In genomic region chr13:73383585-73383984, GRCm38 (mm10) we compare ENCODE assay signal across 8 mouse cellular contexts. TPM values are rescaled to one million over a fixed set of nuclear protein-coding genes. Genes with fewer than 3 reads are reported as not detected.
A peak's percentile ranks its signal among the peaks of the same experiment; 100 is the strongest.
DNase-seq lines count a peak whose midpoint lies in the region; ATAC-seq and TF ChIP-seq lines count a peak whose summit lies in the region.

No protein-coding gene starts in this region.

- H3K9me3 ChIP-seq in embryonic facial prominence, embryonic 11.5 days (replicated peaks; ENCODE audit: control insufficient read depth, low read length) = no peaks in the 10 kb centered on the region
- H3K9me3 ChIP-seq in embryonic facial prominence, embryonic 10.5 days = no peaks in the 10 kb centered on the region
- H3K9me3 ChIP-seq in liver, embryonic 11.5 days (ENCODE audit: control insufficient read depth, low read length) = no peaks in the 10 kb centered on the region
- H3K9me3 ChIP-seq in intestine, embryonic 16.5 days (ENCODE audit: control insufficient read depth, low read length) = no peaks in the 10 kb centered on the region

- H3K4me3 ChIP-seq in embryonic facial prominence, embryonic 11.5 days (ENCODE audit: low read depth, low read length) = no peak overlapping the region
- H3K4me3 ChIP-seq in embryonic facial prominence, embryonic 10.5 days = no peak overlapping the region
- H3K4me3 ChIP-seq in liver, adult 2 months (ENCODE audit: insufficient read depth, low read depth, low read length) = no peak overlapping the region
- no peak overlapping the region for H3K4me3 ChIP-seq in liver, embryonic 11.5 days (ENCODE audit: low read depth, low read length)
- H3K4me3 ChIP-seq in intestine, embryonic 16.5 days (ENCODE audit: low read length) = no peak overlapping the region

- H3K27me3 ChIP-seq in embryonic facial prominence, embryonic 11.5 days (ENCODE audit: control insufficient read depth, insufficient read depth, low read length) = no peaks in the 10 kb centered on the region
- no peaks in the 10 kb centered on the region for H3K27me3 ChIP-seq in embryonic facial prominence, embryonic 10.5 days (replicated peaks; ENCODE audit: low read depth, poor library complexity, severe bottlenecking)
- H3K27me3 ChIP-seq in liver, adult 2 months (ENCODE audit: control insufficient read depth, insufficient read depth, low read length) = no peaks in the 10 kb centered on the region
- no peaks in the 10 kb centered on the region for H3K27me3 ChIP-seq in liver, embryonic 11.5 days (replicated peaks; ENCODE audit: control insufficient read depth, insufficient read depth, low read length)
- no peaks in the 10 kb centered on the region for H3K27me3 ChIP-seq in intestine, embryonic 16.5 days (replicated peaks; ENCODE audit: control insufficient read depth, insufficient read depth, low read length)

- WGBS in embryonic facial prominence, embryonic 11.5 days = 67% methylated on average over 3 of the region's 3 CpGs
- 69% methylated on average over 3 of the region's 3 CpGs for WGBS in embryonic facial prominence, embryonic 10.5 days
- 63% methylated on average over 3 of the region's 3 CpGs for WGBS in liver, adult 2 months
- WGBS in liver, embryonic 11.5 days = 49% methylated on average over 3 of the region's 3 CpGs
- 66% methylated on average over 3 of the region's 3 CpGs for WGBS in intestine, embryonic 16.5 days

- no peak overlapping the region for H3K4me2 ChIP-seq in embryonic facial prominence, embryonic 11.5 days (ENCODE audit: low read depth, low read length)
- no peak overlapping the region for H3K4me2 ChIP-seq in liver, embryonic 11.5 days
- no peak overlapping the region for H3K4me2 ChIP-seq in intestine, embryonic 16.5 days (ENCODE audit: low read depth, low read length)

- no peaks in the 10 kb centered on the region for H3K79me2 ChIP-seq in liver, adult 2 months (ENCODE audit: control insufficient read depth, insufficient read depth, low read length)

- no peak for TF ChIP-seq POLR2A in liver, adult 2 months (IDR thresholded peaks at IDR 0.05; ENCODE audit: extremely low read depth, insufficient read depth, low read length)

- 0 out of 2 replicates have a peak, but pooled peaks have one; percentile 18 for TF ChIP-seq CTCF in liver, adult 2 months (IDR thresholded peaks at IDR 0.05; ENCODE audit: low read depth, low read length)

- H3K36me3 ChIP-seq in embryonic facial prominence, embryonic 11.5 days (replicated peaks; ENCODE audit: control insufficient read depth, insufficient read depth, low read depth, low read length) = no peaks in the 10 kb centered on the region
- H3K36me3 ChIP-seq in embryonic facial prominence, embryonic 10.5 days (replicated peaks) = no peaks in the 10 kb centered on the region
- H3K36me3 ChIP-seq in liver, adult 2 months (ENCODE audit: control insufficient read depth, insufficient read depth, low read length) = no peaks in the 10 kb centered on the region
- H3K36me3 ChIP-seq in liver, embryonic 11.5 days (ENCODE audit: control insufficient read depth, insufficient read depth, low read length) = no peaks in the 10 kb centered on the region
- no peaks in the 10 kb centered on the region for H3K36me3 ChIP-seq in intestine, embryonic 16.5 days (ENCODE audit: control insufficient read depth, insufficient read depth, low read length)

- H3K4me1 ChIP-seq in embryonic facial prominence, embryonic 11.5 days (ENCODE audit: control insufficient read depth, insufficient read depth, low read length) = no peaks in the 10 kb centered on the region
- H3K4me1 ChIP-seq in embryonic facial prominence, embryonic 10.5 days = no peaks in the 10 kb centered on the region
- H3K4me1 ChIP-seq in liver, adult 2 months (ENCODE audit: control insufficient read depth, insufficient read depth, low read length) = no peaks in the 10 kb centered on the region
- no peaks in the 10 kb centered on the region for H3K4me1 ChIP-seq in liver, embryonic 11.5 days (replicated peaks; ENCODE audit: control insufficient read depth, insufficient read depth, low read length)
- H3K4me1 ChIP-seq in intestine, embryonic 16.5 days (ENCODE audit: control insufficient read depth, insufficient read depth, low read length) = no peaks in the 10 kb centered on the region

- ATAC-seq in embryonic facial prominence, embryonic 11.5 days (replicated peaks; ENCODE audit: insufficient number of reproducible peaks, low FRiP score, low TSS enrichment, low read depth) = no peak
- ATAC-seq in liver, embryonic 11.5 days (replicated peaks; ENCODE audit: low FRiP score) = no peak
- no peak for ATAC-seq in intestine, embryonic 16.5 days

- DNase-seq in embryonic facial prominence, embryonic 11.5 days (ENCODE audit: low spot score) = peak; percentile 45
- no peak for DNase-seq in embryonic facial prominence, embryonic 10.5 days (ENCODE audit: low spot score)
- DNase-seq in liver, adult 2 months (ENCODE audit: extremely low read depth, low read depth, low spot score) = peak; percentile 35
- no peak for DNase-seq in liver, embryonic 11.5 days (ENCODE audit: low spot score)
- peak; percentile 48 for DNase-seq in c-Kit-negative CD71-positive TER-119-positive erythroid progenitor cells, embryonic 14.5 days (ENCODE audit: low read depth, low spot score)
- peak; percentile 61 for DNase-seq in lung, postnatal 14 days
- DNase-seq in frontal cortex, postnatal 25 days (ENCODE audit: low spot score in 2 of 2) = no peak

- no peak overlapping the region for H3K27ac ChIP-seq in embryonic facial prominence, embryonic 11.5 days (replicated peaks; ENCODE audit: low read depth, low read length)
- no peak overlapping the region for H3K27ac ChIP-seq in embryonic facial prominence, embryonic 10.5 days (replicated peaks)
- no peak overlapping the region for H3K27ac ChIP-seq in liver, adult 2 months (replicated peaks; ENCODE audit: insufficient read depth, low read depth, low read length)
- H3K27ac ChIP-seq in liver, embryonic 11.5 days (ENCODE audit: low read depth, low read length) = no peak overlapping the region
- no peak overlapping the region for H3K27ac ChIP-seq in intestine, embryonic 16.5 days (ENCODE audit: low read length)

- H3K9ac ChIP-seq in embryonic facial prominence, embryonic 11.5 days (replicated peaks; ENCODE audit: low read length) = no peak overlapping the region
- no peak overlapping the region for H3K9ac ChIP-seq in liver, adult 2 months (ENCODE audit: low read depth, low read length)
- H3K9ac ChIP-seq in liver, embryonic 11.5 days (ENCODE audit: low read depth, low read length) = no peak overlapping the region
- no peak overlapping the region for H3K9ac ChIP-seq in intestine, embryonic 16.5 days (ENCODE audit: low read depth, low read length)

RNA-seq across cellular contexts. Expression of gene Ndufs6, which starts 55.2 kb away (rescaled TPM):
- polyA plus RNA-seq in embryonic facial prominence, embryonic 11.5 days (2014; fragmentation: Nextera tagmentation; extraction: Ambion mirVana) = 337 and 377 TPM in 2 replicates
- 401 and 406 TPM in 2 replicates for polyA plus RNA-seq in embryonic facial prominence, embryonic 10.5 days (2016; fragmentation: Nextera tagmentation; extraction: Ambion mirVana)
- total RNA-seq in liver, adult 2 months (2014; rRNA removed) = 183 and 252 TPM in 2 replicates
- polyA plus RNA-seq in liver, adult 2 months (2012; rRNA removed) = 115 and 118 TPM in 2 replicates
- polyA plus RNA-seq in liver, embryonic 11.5 days (2014; fragmentation: Nextera tagmentation; extraction: Ambion mirVana) = 358 and 377 TPM in 2 replicates
- 516 and 539 TPM in 2 replicates for polyA plus RNA-seq in intestine, embryonic 16.5 days (2015; fragmentation: Nextera tagmentation; extraction: Ambion mirVana)

RNA-seq across cellular contexts. Expression of gene Mrpl36, which starts 55.3 kb away (rescaled TPM):
- polyA plus RNA-seq in embryonic facial prominence, embryonic 11.5 days (2014; fragmentation: Nextera tagmentation; extraction: Ambion mirVana) = 125 and 126 TPM in 2 replicates
- 135 and 140 TPM in 2 replicates for polyA plus RNA-seq in embryonic facial prominence, embryonic 10.5 days (2016; fragmentation: Nextera tagmentation; extraction: Ambion mirVana)
- 36.2 and 41.7 TPM in 2 replicates for total RNA-seq in liver, adult 2 months (2014; rRNA removed)
- 85.6 and 92.3 TPM in 2 replicates for polyA plus RNA-seq in liver, adult 2 months (2012; rRNA removed)
- 207 and 211 TPM in 2 replicates for polyA plus RNA-seq in liver, embryonic 11.5 days (2014; fragmentation: Nextera tagmentation; extraction: Ambion mirVana)
- polyA plus RNA-seq in intestine, embryonic 16.5 days (2015; fragmentation: Nextera tagmentation; extraction: Ambion mirVana) = 152 and 158 TPM in 2 replicates

Comparison
In these comparisons a context has a peak if more than half of its experiments do, and no peak if none do; other contexts are left out.
1. DNase-seq: peak in embryonic facial prominence, embryonic 11.5 days (single experiment), liver, adult 2 months (single experiment), c-Kit-negative CD71-positive TER-119-positive erythroid progenitor cells, embryonic 14.5 days (single experiment) and lung, postnatal 14 days (single experiment); none in embryonic facial prominence, embryonic 10.5 days (single experiment), liver, embryonic 11.5 days (single experiment) and frontal cortex, postnatal 25 days (0 of 2).